Mouse (Mus musculus): ENCODE results near the gene Ttll3. TPM values are rescaled to one million over a fixed set of nuclear protein-coding genes. Genes with fewer than 3 reads are reported as not detected.
A peak's percentile ranks its signal among the peaks of the same experiment; 100 is the strongest.

Gene Ttll3
- polyA plus RNA-seq, 1 experiment: 3.8 TPM

DNA sequence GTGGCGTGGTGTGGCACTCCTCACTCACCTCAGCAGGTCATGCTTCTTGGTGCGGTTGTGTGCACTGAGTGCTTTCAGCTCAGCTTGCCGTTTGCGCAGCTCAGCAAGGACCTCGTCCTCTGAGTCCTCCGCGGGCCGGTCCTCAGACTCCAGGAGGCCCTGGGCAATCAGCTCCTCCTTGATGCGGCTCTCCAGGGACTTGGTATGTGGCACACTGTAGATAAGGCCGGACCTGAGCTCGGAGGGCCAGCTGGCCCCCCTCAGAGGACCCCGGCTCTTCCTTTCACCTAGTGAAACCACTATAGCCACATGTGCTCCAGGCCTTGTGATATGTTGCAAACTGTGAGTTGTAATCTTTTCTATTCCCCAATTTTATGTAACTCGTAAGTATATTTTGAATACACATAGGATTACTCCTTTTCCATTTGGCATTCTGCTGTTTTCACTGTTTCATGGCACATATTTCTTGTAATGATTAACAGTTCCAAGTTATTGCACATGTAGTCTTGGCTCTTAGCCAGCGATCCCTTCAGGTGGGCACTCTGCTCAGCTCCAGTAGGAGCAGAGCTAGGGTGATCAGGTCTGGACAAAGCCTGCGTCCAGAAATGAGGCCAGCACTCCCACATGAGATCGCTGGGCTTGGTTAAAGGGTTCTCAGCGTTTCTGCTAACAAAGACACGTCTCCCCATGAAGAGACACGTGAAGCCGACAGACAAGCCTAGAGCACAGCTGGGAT, 18.7 kb upstream of the Ttll3 start:
- TF ChIP-seq POLR2A (IDR thresholded peaks at IDR 0.05; ENCODE audit: insufficient read depth, low read length) (no peak), EP300 (IDR thresholded peaks at IDR 0.05; ENCODE audit: insufficient read depth, low read depth, low read length) (no peak), CTCF (IDR thresholded peaks at IDR 0.05; ENCODE audit: low read depth, low read length) (no peak)
- H3K27me3 ChIP-seq (ENCODE audit: control insufficient read depth, insufficient read depth, low read length, poor library complexity, severe bottlenecking): no peaks in the 10 kb centered on the region
- H3K9me3 ChIP-seq (replicated peaks; ENCODE audit: control insufficient read depth, insufficient read depth, low read length, poor library complexity, severe bottlenecking): no peaks in the 10 kb centered on the region
- H3K4me1 ChIP-seq (ENCODE audit: control insufficient read depth, insufficient read depth, low read length): no peaks in the 10 kb centered on the region
- H3K4me3 ChIP-seq (ENCODE audit: low read depth, low read length): no peak overlapping the region
- H3K27ac ChIP-seq (ENCODE audit: insufficient read depth, low read length): no peak overlapping the region
- peaks cover 27% of the 10 kb centered on the region for H3K36me3 ChIP-seq (ENCODE audit: control insufficient read depth, insufficient read depth, low read length, poor library complexity, severe bottlenecking)
- H3K9ac ChIP-seq (ENCODE audit: low read depth, poor library complexity, severe bottlenecking): no peak overlapping the region

DNA sequence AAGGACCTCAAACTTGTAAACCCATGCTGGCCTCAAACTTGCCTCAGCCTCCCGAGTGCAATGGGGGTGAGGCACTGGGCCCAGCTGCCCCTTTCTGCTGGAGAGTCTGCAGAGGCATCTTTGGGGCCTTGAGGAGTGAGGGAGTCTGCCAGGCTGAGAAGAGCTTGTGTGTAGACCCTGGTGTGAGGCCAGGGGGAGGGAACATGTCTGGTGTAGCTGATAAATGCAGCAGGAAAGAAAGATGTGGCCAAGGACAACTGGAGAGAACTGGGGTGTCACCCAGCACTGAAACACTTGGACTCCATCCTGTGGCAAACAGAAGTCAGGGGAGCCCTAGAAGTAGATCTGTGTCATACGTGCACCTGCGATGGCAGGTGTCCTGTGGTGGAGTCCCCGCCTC, 15.6 kb upstream of the Ttll3 start:
- Histone ChIP-seq H3K27me3 (ENCODE audit: control insufficient read depth, insufficient read depth, low read length, poor library complexity, severe bottlenecking) (no peaks in the 10 kb centered on the region), H3K36me3 (ENCODE audit: control insufficient read depth, insufficient read depth, low read length, poor library complexity, severe bottlenecking) (peaks cover 30% of the 10 kb centered on the region), H3K9me3 (replicated peaks; ENCODE audit: control insufficient read depth, insufficient read depth, low read length, poor library complexity, severe bottlenecking) (no peaks in the 10 kb centered on the region), H3K27ac (ENCODE audit: insufficient read depth, low read length) (no peak overlapping the region), H3K4me3 (ENCODE audit: low read depth, low read length) (no peak overlapping the region), H3K4me1 (ENCODE audit: control insufficient read depth, insufficient read depth, low read length) (no peaks in the 10 kb centered on the region), H3K9ac (ENCODE audit: low read depth, poor library complexity, severe bottlenecking) (no peak overlapping the region)
- TF ChIP-seq CTCF (IDR thresholded peaks at IDR 0.05; ENCODE audit: low read depth, low read length) (no peak), POLR2A (IDR thresholded peaks at IDR 0.05; ENCODE audit: insufficient read depth, low read length) (no peak), EP300 (IDR thresholded peaks at IDR 0.05; ENCODE audit: insufficient read depth, low read depth, low read length) (no peak)

- Histone ChIP-seq H3K4me3 (ENCODE audit: low read depth, low read length) (peak overlapping the region; percentile 78), H3K9me3 (replicated peaks; ENCODE audit: control insufficient read depth, insufficient read depth, low read length, poor library complexity, severe bottlenecking) (no peaks in the 10 kb centered on the region), H3K4me1 (ENCODE audit: control insufficient read depth, insufficient read depth, low read length) (peaks cover 2% of the 10 kb centered on the region), H3K36me3 (ENCODE audit: control insufficient read depth, insufficient read depth, low read length, poor library complexity, severe bottlenecking) (peaks cover 36% of the 10 kb centered on the region), H3K27me3 (ENCODE audit: control insufficient read depth, insufficient read depth, low read length, poor library complexity, severe bottlenecking) (no peaks in the 10 kb centered on the region), H3K27ac (ENCODE audit: insufficient read depth, low read length) (peak overlapping the region; percentile 44), H3K9ac (ENCODE audit: low read depth, poor library complexity, severe bottlenecking) (peak overlapping the region; percentile 78)
- TF ChIP-seq CTCF (IDR thresholded peaks at IDR 0.05; ENCODE audit: low read depth, low read length) (no peak), POLR2A (IDR thresholded peaks at IDR 0.05; ENCODE audit: insufficient read depth, low read length) (peak; percentile 71), EP300 (IDR thresholded peaks at IDR 0.05; ENCODE audit: insufficient read depth, low read depth, low read length) (no peak)
Observed at GRCm38 (mm10) chr6:113377172-113377495, 11.9 kb upstream of the Ttll3 start.

GRCm38 (mm10) chr6:113377496-113378385, 11.3 kb upstream of the Ttll3 start, which contains the start of the genes Tada3 and Arpc4:
Gene Tada3 (minus strand): TSS chr6:113377883.
Gene Arpc4 (plus strand): TSS chr6:113378115.
- Histone ChIP-seq H3K27me3 (ENCODE audit: control insufficient read depth, insufficient read depth, low read length, poor library complexity, severe bottlenecking) (no peaks in the 10 kb centered on the region), H3K4me3 (ENCODE audit: low read depth, low read length) (peak within 1 kb of the TSS; percentile 97), H3K4me1 (ENCODE audit: control insufficient read depth, insufficient read depth, low read length) (peaks cover 2% of the 10 kb centered on the region), H3K36me3 (ENCODE audit: control insufficient read depth, insufficient read depth, low read length, poor library complexity, severe bottlenecking) (peaks cover 36% of the 10 kb centered on the region), H3K9me3 (replicated peaks; ENCODE audit: control insufficient read depth, insufficient read depth, low read length, poor library complexity, severe bottlenecking) (no peaks in the 10 kb centered on the region), H3K9ac (ENCODE audit: low read depth, poor library complexity, severe bottlenecking) (peak within 1 kb of the TSS; percentile 78), H3K27ac (ENCODE audit: insufficient read depth, low read length) (peak within 1 kb of the TSS; percentile 76)
- TF ChIP-seq EP300 (IDR thresholded peaks at IDR 0.05; ENCODE audit: insufficient read depth, low read depth, low read length): 0 out of 2 replicates have a peak, but pooled peaks have one; percentile 16
- no peak for TF ChIP-seq POLR2A (IDR thresholded peaks at IDR 0.05; ENCODE audit: insufficient read depth, low read length)

DNA sequence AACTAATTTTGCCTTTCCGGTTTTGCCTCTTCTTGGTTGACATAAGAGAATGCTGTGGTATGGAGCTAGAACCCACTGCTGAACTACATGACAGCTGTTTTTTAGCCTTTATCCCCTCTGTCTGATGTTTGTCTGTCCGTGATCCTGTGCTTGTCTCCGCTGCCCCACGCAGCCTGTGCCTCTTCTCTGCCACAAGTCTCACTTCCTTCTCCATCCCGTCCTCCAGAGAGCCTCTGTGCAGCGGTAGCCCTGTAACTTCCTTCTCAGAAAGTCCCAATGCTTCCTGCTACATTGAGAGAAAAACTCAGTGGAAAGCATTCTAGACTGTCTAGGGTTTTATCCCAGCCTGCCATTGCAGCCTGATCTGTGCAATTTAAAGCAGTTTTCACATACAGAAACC, 9.8 kb upstream of the Ttll3 start:
- Histone ChIP-seq H3K4me3 (ENCODE audit: low read depth, low read length) (peak overlapping the region; percentile 14; the same call in 1 of the 2 replicates), H3K36me3 (ENCODE audit: control insufficient read depth, insufficient read depth, low read length, poor library complexity, severe bottlenecking) (peaks cover 45% of the 10 kb centered on the region), H3K9me3 (replicated peaks; ENCODE audit: control insufficient read depth, insufficient read depth, low read length, poor library complexity, severe bottlenecking) (no peaks in the 10 kb centered on the region), H3K4me1 (ENCODE audit: control insufficient read depth, insufficient read depth, low read length) (peaks cover 2% of the 10 kb centered on the region), H3K27me3 (ENCODE audit: control insufficient read depth, insufficient read depth, low read length, poor library complexity, severe bottlenecking) (no peaks in the 10 kb centered on the region), H3K9ac (ENCODE audit: low read depth, poor library complexity, severe bottlenecking) (peak overlapping the region; percentile 78; the same call in 1 of the 2 replicates), H3K27ac (ENCODE audit: insufficient read depth, low read length) (no peak overlapping the region)
- no peak for TF ChIP-seq EP300 (IDR thresholded peaks at IDR 0.05; ENCODE audit: insufficient read depth, low read depth, low read length)
- TF ChIP-seq POLR2A (IDR thresholded peaks at IDR 0.05; ENCODE audit: insufficient read depth, low read length): no peak
- TF ChIP-seq CTCF (IDR thresholded peaks at IDR 0.05; ENCODE audit: low read depth, low read length): no peak

Measured in ES-Bruce4 (cell line).